In the genomic region with DNA sequence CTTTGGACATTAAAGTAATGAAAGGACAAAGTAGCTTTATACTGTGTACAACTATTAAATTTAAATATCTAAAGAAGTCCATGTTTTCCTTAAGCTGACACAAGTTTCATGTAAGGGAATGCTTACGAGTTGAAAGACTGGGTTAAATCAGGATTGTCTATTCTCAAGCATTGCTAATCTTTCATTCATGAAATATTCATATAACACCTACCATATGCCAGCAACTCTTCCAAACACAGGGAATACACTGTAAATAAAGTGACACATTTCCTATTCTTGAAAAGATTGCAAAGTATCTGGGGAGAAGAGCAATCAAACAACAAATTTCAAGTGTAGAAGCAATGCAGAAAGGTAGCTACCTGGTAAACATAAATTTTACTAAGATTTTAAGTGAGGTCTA, we compare ENCODE assay signal across 19 mouse cellular contexts.
"Had no signal": no experiment of that assay in that cellular context is flagged by ENCODE, and none has a peak within 500 bp of the region (broad histone marks: within the 10 kb centered on the region; RNA-seq: fewer than 3 reads in every experiment).

No protein-coding gene starts in this region.

- H3K27me3 ChIP-seq: midbrain, embryonic 12.5 days; neural tube, embryonic 13.5 days; neural tube, embryonic 15.5 days had no signal

- ATAC-seq: midbrain, embryonic 16.5 days had no signal

- H3K27ac ChIP-seq: midbrain, embryonic 10.5 days; midbrain, embryonic 12.5 days; neural tube, embryonic 13.5 days; neural tube, embryonic 15.5 days had no signal

- DNase-seq: lung, adult 18-20 months; lung, embryonic 14.5 days; lung, postnatal 10 days; lung, postnatal 4 days; midbrain, embryonic 14.5 days; retina, postnatal 1 day; right cerebral cortex, adult 18-20 months; right cerebral cortex, postnatal 25 days; right cerebral cortex, postnatal 4 days; spleen, adult 18-20 months; thymus, adult 2 months; thymus, postnatal 25 days; thymus, postnatal 4 days had no signal

- H3K4me2 ChIP-seq: lung, embryonic 14.5 days; midbrain, embryonic 12.5 days; neural tube, embryonic 13.5 days; neural tube, embryonic 15.5 days had no signal

- H3K4me3 ChIP-seq: midbrain, embryonic 10.5 days; midbrain, embryonic 12.5 days; myocyte; neural tube, embryonic 13.5 days; neural tube, embryonic 15.5 days had no signal

- H3K4me1 ChIP-seq: midbrain, embryonic 10.5 days; midbrain, embryonic 12.5 days; neural tube, embryonic 13.5 days; neural tube, embryonic 15.5 days had no signal

- H3K36me3 ChIP-seq: midbrain, embryonic 10.5 days; midbrain, embryonic 12.5 days; neural tube, embryonic 13.5 days; neural tube, embryonic 15.5 days had no signal

- H3K9me3 ChIP-seq: midbrain, embryonic 10.5 days; midbrain, embryonic 12.5 days; neural tube, embryonic 13.5 days; neural tube, embryonic 15.5 days had no signal

- H3K9ac ChIP-seq: lung, embryonic 14.5 days; midbrain, embryonic 12.5 days; neural tube, embryonic 13.5 days; neural tube, embryonic 15.5 days had no signal
